Mouse (Mus musculus): Measurements from ENCODE around the gene Lrrc42.

- no peak for TF ChIP-seq POLR2A (IDR thresholded peaks at IDR 0.05; ENCODE audit: borderline replicate concordance, extremely low read depth, low read depth, low read length)
- peak; percentile 17; the same call in 1 of the 2 replicates for TF ChIP-seq CTCF (IDR thresholded peaks at IDR 0.05; ENCODE audit: insufficient read depth, low read length)
These were observed 39.9 kb downstream of the Lrrc42 start for GRCm38 (mm10) chr4:107213279-107214011.
